Mouse (Mus musculus): ENCODE measurements around the gene Gm44973.

DNA sequence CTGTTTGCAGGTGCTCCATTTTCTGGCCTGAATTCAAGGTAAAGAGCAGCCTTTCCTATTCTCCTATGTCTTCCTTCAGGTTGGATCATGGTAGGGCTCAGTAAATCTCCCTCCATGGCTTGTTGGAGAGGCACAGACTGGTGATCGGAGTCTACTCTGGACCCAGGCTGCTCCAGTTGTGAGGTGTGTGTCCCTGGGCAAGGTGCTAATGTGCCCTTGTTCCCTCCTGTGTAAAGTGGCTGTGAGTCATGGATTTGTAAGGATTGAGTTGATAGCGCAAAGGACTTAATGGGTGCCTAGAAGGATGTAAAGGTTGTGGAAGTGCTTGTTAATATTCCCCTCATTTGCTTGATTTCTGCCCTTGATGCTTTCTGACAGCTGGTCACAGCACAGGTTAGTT is 66.6 kb downstream of the Gm44973 start:
- TF ChIP-seq POLR2A (IDR thresholded peaks at IDR 0.05; ENCODE audit: borderline replicate concordance, insufficient read depth, low read length) = no peak
- TF ChIP-seq CTCF (IDR thresholded peaks at IDR 0.05; ENCODE audit: borderline replicate concordance, insufficient read depth, low read depth, low read length) = no peak
